Mouse (Mus musculus) adrenal gland, postnatal 14 days (tissue): ENCODE data around the gene Igf2bp1. TPM values are rescaled to one million over a fixed set of nuclear protein-coding genes. Genes with fewer than 3 reads are reported as not detected.

Source experiments
- DNase-seq: peaks from one replicate; pipeline ENCODE4 v3.0.0; 2021; ENCODE audit warnings: mixed read lengths
- long read RNA-seq, 2 experiments: library from polyadenylated mRNA; stranded (forward); transcript quantifications; one replicate each; pipeline ENCODE4 v2.0.0; 2021
- total RNA-seq: library from RNA; stranded (reverse); gene quantifications from 2 replicates; pipeline ENCODE4 v1.2.3, GENCODE M21; 2021

Igf2bp1 gene
- 5.0 and 8.4 TPM in 2 replicates for total RNA-seq
- long read RNA-seq, experiment 1, full-length matches to known transcripts: 1 of 3 reads
- long read RNA-seq, experiment 1, partial matches to known transcripts: 0 of 3 reads
- long read RNA-seq, experiment 1, other reads (novel, unspliced or antisense): 2 of 3 reads
- long read RNA-seq, experiment 2, full-length matches to known transcripts: 2 of 4 reads
- long read RNA-seq, experiment 2, partial matches to known transcripts: 0 of 4 reads
- long read RNA-seq, experiment 2, other reads (novel, unspliced or antisense): 2 of 4 reads

DNA sequence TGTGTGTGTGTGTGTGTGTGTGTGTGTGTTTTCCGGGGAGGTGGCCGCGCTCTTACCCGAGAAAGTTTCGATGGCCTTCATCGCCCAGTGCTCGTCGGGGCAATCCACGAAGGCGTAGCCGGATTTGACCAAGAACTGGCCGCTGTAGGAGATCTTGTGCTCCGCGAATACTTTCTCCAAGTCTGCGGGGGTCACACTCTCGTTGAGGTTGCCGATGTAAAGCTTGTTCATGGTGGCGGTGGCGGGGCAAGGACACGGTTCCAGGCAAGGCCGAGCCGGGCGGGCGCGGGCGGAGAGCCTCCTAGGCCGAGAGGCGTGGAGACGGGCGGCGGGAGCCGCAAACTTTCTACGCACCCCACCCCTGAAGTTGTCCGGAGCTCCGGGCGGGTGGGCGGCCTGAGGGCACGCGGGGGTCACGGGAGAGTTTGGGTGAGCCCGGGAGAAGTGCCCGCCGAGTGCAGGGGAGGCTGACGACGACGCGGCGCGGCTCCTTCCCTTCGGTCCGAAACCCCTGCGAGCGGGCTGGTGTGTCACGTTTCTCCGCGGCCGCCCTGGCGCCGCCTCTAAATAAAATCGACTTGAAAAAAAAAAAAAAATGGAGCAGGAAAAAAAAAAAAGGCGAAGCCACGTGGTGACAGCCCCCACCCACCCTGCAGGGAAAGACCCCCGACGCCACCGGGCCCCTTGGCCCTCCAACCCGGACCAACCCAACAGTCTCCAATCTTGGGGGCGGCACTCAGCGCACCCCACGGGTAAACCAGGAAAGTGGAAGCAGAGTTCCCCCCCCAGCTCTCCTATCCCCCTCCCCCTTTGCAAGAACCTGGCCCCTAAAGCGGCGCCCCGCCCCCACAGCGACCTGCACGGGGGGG, at the start of gene Igf2bp1:
Igf2bp1 (minus strand) TSS at position 538 of the 869 bp plus-strand sequence.
- peak; percentile 71 for DNase-seq

DNA sequence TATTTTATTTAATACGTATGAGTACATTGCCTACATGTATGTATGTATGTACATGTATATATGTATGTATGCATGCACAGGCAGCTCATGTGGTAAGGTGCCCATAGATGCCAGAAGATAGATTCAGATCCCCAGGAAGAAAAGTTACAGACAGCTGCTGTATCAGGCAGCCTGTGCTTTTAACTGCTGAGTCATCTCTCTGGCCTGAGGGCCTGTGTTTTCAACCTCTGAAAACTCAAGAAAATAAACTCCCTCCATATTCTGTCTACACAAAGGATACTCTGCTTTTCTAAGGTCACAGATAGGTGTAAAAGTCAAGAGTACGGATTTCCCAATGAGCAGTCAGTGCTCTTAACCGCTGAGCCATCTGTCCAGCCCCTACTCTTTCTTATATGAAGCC, 45.1 kb upstream of the Igf2bp1 start:
- no peak for DNase-seq

DNA sequence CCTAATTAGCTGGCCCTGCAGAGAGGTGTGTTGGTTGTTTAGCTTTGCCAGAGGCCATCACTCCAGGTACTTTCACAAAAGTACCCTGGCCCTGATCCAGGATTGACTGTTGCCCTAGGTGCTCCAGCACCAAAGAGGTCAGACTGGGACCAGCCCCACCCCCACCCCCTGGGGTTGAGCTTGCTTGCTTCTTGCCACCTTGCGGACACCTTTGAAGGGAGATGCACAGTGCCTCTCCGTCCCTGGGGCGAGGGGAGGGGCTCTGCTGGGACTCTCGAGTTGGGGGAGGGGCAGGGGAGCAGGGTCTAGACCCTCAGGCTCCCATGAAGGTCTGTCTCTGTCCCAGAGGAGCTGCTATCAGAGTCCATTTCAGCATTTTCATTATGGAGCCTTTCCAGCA, 44.2 kb upstream of the Igf2bp1 start:
- no peak for DNase-seq

DNA sequence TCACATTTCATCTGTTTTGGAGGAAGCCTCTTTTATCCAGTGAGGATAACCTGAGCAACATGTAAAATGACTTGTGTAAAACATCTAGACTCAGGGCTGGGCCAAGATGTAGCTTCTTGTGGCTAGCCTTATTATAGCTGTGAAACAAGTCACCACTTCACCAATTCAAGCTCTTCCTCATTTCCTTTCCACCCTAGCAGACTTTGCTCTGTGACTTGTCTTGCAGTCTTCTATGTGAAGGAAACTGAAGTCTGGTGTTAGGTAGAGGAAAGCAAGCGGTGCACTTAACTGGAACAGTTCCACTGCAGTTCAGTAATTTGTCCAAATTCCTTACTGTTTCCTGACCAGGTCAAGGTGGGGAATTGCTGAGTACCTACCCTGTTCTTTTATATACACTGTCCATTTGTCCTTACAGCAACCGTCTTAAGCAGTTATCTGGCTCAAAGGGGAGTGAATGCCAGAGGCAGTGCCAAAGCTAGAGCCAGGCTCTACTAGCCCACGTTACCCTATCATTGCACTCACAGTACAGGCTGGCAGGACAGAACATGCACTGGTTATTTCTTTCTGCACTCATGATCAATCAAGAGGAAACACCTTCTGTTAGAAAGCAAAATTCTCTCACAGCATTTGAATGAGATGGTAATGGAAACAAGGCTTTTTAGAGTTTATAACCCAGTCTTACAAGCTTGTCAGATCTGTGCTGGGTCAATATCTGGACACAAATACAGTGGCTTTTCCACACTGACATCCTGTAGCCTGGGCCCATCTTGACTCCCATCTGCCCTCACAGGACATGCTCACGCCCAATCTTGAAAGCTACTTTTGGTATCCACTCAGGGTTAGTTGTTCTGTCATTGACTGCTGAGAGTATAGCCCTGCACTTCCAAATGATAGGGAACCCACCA, 42.0 kb upstream of the Igf2bp1 start:
- DNase-seq: no peak

DNA sequence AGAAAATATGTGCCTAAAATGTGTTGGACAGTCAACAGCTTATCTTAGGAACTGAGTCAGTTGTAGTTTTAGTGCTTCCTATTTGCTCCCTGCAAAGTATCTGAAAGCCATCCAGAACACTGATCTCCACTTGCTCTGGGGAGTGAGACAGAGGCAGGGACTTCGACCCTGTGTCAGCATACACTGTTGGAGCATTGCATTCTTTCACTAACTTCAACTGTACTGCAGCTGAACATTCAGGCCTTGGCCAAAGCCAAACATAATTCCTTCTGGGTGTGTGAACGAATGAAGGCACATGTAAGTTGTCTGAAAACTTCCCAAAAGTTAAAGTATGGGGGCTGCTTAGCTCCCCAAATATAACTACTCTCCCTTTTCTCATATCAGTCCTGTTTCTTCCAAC, 41.1 kb upstream of the Igf2bp1 start:
- DNase-seq: no peak

DNA sequence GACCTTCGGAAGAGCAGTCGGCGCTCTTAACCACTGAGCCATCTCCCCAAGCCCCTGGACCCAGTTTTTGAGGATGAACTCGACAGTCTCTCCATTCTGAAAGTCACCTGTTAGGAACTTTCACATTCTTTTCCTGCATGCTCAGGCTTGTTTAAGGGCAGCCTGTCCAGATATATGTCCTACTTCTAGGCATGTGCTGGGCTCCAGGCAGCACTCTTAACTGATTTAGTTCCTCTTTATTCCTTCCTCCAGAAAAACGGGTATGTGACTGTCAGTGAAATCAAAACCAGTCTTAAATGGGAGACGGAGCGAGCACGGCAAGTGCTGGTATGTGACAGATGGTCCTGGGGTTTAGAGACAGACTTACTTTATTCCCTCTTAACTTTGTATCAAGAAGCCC, 40.3 kb upstream of the Igf2bp1 start:
- no peak for DNase-seq

DNA sequence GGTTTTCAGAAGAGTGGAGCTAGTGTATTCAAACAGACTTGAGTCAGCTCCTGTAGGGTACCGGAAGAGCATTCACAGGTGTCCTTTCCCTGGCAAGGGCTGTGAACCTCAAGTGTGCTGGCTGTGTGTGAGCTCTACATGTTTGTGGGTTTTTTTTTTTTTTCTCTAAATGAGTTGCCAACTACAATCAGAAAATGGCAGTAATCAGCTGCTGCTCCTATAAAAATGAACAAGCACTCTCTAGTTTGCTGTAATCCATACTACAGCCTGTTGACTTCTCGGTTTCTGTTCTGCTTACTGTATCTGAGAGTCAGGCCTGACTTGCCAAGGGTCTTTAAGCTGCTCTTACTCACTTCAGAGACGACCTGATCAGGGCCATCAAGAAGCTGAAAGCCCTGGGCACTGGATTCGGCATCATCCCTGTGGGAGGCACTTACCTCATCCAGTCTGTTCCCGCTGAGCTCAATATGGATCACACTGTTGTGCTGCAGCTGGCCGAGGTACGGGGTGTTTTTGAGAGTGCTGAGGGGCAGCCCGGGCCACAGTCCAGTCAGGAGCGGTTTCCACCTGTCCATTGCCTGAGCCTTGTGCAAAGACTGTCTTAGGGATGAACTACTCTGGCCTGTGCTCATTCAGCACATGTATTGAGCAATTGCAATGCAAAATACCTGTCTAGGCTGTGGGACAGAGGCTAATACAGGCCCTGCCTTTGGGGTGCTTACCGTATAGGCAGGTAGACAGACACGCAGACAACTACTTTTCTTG, 39.2 kb upstream of the Igf2bp1 start:
- no peak for DNase-seq

DNA sequence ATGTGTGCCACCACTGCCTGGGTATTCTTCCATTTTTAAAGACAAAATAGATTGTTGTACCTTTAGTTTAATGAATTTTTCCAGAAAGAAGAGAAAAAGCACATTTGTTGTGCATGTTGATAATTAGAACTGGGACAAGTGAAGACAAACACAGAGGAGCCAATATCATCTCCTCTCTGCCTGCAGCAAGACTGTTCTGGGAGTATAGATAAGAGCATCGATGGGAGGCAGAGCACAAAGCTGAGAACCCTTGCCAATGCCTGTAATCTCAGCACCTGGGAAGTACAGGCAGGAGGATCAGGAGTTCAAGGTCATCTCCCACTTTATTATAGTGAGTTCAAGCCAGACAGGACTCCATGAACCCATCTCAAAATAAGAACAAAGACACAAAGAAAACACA, 32.8 kb upstream of the Igf2bp1 start:
- DNase-seq: no peak

DNA sequence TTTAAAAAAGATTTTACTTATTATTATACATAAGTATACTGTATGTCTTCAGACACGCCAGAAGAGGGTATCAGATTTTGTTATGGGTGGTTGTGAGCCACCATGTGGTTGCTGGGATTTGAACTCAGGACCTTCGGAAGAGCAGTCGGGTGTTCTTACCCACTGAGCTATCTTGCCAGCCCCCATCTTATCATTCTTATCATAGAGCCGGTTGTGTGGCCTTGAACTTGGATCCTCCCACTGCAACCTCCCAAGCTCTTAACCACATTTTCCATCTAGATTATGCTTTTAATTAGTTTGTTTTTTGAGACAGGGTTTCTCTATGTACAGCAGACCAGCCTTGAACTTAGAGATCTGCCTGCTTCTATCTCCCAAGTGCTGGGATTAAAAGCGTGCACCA, 31.8 kb upstream of the Igf2bp1 start:
- DNase-seq: no peak

DNA sequence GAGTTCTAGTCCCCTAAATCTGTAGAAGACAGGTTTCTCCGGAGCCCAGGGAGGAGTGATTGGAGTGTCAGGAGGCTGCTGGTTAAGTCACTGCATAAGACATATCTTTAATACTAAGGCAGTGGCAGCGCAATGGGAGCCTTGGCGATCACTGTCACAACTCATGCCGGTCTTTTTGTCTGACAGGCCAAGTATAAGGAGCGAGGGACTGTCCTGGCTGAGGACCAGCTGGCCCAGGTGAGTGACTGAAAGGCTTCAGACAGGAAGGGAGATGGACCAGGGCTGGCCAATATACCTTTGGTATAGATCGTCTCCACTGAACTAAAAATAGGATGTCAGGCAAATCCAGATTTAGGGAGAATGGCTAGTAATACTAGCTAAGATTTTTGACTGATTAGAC, 29.4 kb upstream of the Igf2bp1 start:
- DNase-seq: peak; percentile 42

DNA sequence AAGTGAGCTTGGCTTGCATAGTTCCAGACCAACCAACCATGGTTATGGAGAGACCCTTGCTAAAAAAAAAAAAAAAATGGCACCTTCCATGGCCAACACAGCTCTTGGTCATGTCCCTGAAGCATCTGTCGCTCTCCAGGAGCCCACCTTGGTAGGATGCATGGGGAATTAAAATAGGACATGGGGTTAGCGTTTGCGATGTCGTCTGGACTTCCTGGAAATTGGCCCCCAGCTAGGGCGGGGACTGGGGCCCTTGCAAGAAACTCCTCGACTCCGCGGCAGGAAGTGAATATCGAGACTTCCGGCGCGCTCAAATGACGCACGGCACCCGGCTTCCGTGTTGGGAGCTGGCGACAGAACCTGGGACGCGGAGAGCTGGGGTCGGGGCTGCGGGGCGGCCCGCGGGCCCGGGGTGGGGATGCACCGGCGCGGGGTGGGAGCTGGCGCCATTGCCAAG, 28.9 kb upstream of the Igf2bp1 start, which contains the start of gene Snf8:
Snf8 (plus strand) TSS at position 290 of the 457 bp plus-strand sequence.
- peak; percentile 98 for DNase-seq

DNA sequence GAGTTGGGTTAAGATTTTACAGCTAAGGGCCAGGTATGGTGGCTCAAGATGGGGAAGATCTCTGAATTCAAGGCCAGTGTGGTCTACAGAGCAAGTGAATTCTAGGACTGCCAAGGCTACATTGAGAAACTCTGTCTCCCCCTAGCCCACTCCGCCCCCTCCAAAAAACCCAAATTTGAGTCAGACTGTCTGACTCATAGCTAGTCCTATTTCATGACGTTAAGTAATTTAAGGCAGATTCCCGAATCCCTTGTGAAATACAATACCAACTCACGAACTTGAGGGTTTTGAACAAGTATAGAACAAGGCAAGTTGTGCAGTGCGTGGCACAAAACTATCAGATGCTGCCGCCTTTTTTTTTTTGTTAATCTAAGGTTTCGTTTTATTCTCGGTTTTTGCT, 28.4 kb upstream of the Igf2bp1 start:
- no peak for DNase-seq

DNA sequence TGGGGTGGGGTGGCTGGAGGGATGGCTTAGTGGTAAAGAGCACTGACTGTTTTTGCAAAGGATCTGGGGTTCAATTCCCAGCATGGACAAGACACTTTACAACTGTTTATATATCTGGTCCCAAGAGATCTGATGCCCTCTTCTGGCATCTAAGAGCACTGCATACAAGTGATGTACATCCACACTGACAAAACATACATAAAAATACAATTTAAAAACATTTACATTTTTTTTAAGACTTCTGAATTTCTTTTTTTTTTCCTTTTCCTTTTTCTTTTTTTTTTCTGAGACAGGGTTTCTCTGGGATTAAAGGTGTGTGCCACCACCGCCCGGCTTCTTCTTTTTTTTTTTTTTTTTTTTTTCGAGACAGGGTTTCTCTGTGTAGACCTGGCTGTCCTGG, 27.5 kb upstream of the Igf2bp1 start:
- no peak for DNase-seq

DNA sequence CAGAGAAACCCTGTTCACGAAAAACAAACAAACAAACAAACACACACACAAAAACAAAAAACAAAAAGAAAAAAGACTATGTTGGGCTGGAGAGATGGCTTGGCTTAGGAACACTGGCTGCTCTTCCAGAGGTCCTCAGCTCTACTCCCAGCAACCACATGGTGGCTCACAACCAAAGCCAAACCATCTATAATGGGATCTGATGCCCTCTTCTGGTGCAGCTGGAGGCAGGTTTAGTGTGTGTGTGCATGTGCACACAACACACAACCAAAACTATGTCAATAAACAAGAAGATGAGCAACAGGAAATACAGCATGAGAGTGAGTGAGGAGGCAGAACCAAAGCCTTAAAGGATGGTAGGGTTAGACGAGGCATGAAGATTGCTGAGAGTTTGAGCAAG, 26.0 kb upstream of the Igf2bp1 start:
- no peak for DNase-seq

DNA sequence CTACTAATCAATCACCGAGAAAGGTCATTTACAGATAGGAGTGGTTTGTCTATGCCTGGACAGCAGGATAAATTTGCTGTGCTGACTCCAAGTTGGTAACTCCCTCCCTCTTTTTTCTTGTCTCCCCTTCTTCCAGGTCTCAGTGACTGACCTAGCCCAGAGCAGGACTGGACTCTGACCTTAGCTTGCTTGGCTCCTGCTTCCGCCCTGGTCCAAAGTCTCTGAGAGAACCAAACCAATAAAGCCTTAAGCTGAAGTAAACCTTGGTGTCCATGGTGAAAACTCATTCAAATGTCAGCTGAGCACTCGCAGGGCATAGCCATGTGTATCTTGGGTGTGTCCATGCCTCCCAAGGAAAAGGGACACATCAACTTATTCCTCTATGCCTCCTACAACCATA, 24.8 kb upstream of the Igf2bp1 start:
- no peak for DNase-seq

DNA sequence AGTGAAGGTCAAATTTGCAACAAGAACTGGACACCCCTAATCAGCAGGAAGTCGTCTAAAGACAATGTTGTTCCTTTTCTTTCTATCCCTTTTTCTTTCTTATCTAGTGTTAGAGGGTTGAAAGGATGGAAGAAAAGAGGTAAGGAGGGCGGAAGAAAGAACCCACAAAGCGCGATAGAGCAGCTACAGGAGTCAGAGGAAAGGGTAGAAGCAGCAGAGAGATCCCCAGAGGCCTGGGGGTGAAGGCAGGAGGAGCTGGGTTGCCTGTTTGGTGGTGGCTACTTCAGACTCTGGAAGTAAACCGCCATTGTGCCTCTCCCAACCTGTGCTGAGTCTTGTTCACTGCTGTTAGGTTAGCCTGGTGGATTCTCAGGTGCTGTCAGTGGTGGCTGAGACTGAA, 22.4 kb upstream of the Igf2bp1 start:
- no peak for DNase-seq

DNA sequence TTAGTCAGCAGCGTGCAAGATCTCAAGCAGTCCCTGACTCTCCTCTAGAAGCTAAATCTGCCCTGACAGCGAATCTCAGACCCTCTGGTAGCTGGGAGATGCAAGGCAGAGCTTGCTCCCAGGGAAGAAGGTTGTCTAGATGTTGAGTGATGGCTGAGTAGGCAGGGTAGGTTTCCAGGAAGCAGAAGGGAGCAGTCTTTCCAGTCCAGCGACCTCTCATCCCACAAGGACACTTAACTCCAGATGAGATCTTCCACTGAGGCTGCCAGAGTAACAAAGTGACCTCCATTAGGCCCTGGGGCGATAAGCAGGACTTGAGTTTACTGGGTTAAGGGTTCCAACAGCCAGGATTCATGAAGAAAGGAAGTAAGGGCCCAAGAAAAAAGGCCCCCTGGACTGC, 14.9 kb upstream of the Igf2bp1 start:
- DNase-seq: peak; percentile 12

DNA sequence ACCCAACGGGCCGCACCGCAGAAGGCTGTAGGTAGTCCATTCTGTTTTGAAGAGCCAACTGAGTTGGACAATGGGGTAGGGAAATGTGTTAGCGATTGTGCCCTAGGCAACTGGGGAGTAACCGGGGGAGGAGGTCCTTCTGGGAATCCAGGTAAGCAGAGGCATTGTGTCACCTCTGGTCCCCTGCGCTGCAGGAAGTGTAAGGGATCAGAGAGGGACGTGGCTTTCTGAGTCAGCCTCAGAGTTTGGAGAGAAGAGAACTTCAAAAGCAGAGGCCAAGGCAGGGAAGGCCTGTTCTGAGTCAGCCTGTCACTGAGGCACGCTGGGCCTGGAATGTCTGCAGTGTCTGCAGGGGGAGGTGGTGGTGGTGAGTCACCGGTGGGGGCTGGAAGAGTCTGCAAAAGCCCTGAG, 12.2 kb upstream of the Igf2bp1 start:
- peak; percentile 85 for DNase-seq

DNA sequence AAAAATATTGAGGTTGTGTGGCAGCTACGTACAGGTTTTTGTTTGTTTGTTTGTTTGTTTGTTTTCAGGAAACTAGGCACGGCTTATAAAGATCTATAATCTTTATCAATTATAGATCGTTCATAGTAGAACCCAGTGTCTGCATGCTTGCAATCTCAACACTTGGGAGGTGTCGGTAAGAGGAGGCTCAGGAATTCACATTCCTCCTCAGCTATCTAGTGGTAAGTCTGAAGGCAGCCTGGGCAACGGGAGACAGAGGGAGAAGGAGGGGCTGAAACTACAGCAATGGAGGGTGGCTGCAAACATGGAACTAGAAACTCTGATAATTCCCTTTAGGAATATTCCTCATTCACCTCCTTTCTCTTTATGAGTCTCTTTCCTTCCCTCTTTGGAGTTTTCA, 9.7 kb upstream of the Igf2bp1 start:
- no peak for DNase-seq

DNA sequence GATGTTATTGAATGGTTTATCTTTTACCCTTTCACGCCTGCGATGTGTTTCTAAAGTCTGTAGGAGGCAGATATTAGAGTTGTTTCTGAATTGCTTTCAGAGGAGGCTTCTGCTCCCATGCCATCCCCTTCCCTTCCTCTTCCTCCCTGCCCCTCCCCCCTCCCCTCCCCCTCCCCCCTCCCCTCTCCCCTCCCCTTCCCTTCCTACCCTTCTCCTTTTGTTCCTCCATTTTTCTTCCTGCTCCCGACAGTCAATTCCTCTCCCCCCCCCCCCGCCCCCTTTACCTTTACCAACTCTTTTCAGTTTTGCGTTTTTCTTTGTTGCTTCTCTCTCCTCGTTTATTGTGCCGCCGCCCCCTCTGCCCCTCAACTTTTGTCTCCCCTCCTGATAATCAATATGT, 6.2 kb upstream of the Igf2bp1 start:
- no peak for DNase-seq

DNA sequence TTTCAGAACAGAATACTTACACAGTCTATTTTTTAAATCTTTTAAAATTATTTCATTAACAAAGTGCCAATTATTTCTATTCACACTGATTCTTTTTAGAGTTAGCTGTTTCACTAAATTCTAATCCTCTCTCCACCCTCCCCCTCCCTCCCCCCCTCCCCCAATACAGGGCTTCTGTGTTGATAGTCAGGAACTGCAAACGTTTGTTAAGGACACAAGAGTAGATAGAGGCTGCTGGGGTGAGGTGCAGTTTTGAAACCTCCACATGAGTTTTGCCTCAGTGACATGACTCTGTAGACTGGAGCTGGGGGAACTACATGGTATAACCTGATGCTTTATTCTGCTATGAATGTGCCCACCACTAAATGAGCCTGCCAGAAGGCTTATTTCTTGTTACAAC, 3.1 kb upstream of the Igf2bp1 start:
- DNase-seq: no peak
